Mouse (Mus musculus): Measurements from ENCODE around the gene Dcaf12l1. TPM values are rescaled to one million over a fixed set of nuclear protein-coding genes. Genes with fewer than 3 reads are reported as not detected.
A peak's percentile ranks its signal among the peaks of the same experiment; 100 is the strongest.
"Not testable (repeated sequence)": the region's sequence is repeated elsewhere in the genome, so short reads cannot be mapped to it uniquely, and the experiment has no call there.

The Dcaf12l1 gene
- polyA plus RNA-seq (2015; fragmentation: Nextera tagmentation; extraction: Ambion mirVana): 4.7 and 4.9 TPM in 2 replicates

DNA sequence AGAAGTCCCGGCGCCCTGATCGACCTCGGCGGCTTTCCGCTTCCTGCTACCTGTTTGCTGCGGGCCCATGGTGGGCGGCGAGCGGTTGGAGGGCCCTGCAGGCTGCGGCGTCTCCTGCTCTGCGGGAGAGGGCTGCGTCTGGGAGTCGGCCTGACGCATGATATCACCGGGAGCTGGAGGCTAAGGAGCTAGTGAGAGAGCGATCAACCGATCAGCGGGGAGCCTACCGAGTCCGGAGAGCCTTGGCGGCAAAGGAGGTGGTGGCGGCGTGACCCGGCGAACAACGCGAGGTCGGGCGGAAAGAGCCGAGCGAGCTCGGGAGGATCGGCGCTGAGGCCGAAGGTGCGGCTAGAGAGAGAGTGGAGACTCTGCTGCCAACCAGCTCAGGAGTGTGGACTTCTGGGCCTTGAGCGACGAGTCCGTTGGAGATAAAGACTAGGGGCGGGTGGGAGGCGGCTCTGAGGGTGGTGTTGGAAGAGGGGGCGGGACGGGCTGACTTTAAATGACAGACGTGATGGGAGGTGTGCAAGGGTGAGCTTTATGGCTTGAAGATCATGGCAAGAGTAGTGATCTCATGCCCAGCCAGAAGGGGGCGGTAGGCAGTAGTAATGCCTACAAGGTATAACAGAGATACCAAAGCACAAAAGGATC is at the start of gene Dcaf12l1:
Gene Dcaf12l1, minus strand, starts transcription at position 437 of the 651 bp plus-strand sequence.
- WGBS: 22% methylated on average over 46 of the region's 47 CpGs

DNA sequence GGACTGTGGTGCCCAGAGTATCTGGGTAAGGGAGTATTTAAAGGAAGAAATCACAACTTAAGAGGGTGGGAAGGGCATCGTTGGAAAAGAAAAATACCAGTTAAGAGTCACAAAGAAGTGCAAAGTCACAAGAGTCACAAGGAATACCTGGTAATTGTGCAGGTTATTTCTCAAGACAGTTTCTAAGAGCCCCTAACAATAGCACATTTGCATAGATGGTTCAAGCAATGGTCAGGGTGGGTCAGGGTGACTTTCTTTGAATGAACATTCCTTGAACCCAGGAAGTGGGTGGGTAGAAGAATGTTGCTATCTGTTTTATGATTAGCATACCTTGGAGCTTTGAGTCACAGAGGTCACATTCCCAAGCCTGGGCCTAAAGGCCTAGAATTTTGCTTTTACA is 19.4 kb upstream of the Dcaf12l1 start:
- 50% methylated on average over 1 of the region's 1 CpGs for WGBS
- H3K36me3 ChIP-seq (ENCODE audit: control insufficient read depth, insufficient read depth); H3K9ac ChIP-seq (ENCODE audit: low read length); ATAC-seq (replicated peaks; ENCODE audit: extremely low read depth, insufficient read depth, low FRiP score); H3K27me3 ChIP-seq (ENCODE audit: control insufficient read depth, insufficient read depth, low read length); H3K4me3 ChIP-seq (ENCODE audit: low read length); H3K9me3 ChIP-seq (replicated peaks; ENCODE audit: control insufficient read depth, low read length); H3K4me2 ChIP-seq (ENCODE audit: low read depth, low read length); H3K4me1 ChIP-seq (ENCODE audit: control insufficient read depth, insufficient read depth, low read length); H3K27ac ChIP-seq (ENCODE audit: low read length): not testable (repeated sequence)

More for the DNA sequence above, at the start of gene Dcaf12l1:
- Histone ChIP-seq H3K9me3 (replicated peaks; ENCODE audit: control insufficient read depth, low read length) (no peaks in the 10 kb centered on the region), H3K27ac (ENCODE audit: low read length) (no peak within 1 kb of the TSS), H3K9ac (ENCODE audit: low read length) (peak within 1 kb of the TSS; percentile 78), H3K4me1 (ENCODE audit: control insufficient read depth, insufficient read depth, low read length) (no peaks in the 10 kb centered on the region), H3K36me3 (ENCODE audit: control insufficient read depth, insufficient read depth) (no peaks in the 10 kb centered on the region), H3K4me3 (ENCODE audit: low read length) (peak within 1 kb of the TSS; percentile 58), H3K27me3 (ENCODE audit: control insufficient read depth, insufficient read depth, low read length) (no peaks in the 10 kb centered on the region), H3K4me2 (ENCODE audit: low read depth, low read length) (peak within 1 kb of the TSS; percentile 84)
- peak; percentile 82 for ATAC-seq (replicated peaks; ENCODE audit: extremely low read depth, insufficient read depth, low FRiP score)

DNA sequence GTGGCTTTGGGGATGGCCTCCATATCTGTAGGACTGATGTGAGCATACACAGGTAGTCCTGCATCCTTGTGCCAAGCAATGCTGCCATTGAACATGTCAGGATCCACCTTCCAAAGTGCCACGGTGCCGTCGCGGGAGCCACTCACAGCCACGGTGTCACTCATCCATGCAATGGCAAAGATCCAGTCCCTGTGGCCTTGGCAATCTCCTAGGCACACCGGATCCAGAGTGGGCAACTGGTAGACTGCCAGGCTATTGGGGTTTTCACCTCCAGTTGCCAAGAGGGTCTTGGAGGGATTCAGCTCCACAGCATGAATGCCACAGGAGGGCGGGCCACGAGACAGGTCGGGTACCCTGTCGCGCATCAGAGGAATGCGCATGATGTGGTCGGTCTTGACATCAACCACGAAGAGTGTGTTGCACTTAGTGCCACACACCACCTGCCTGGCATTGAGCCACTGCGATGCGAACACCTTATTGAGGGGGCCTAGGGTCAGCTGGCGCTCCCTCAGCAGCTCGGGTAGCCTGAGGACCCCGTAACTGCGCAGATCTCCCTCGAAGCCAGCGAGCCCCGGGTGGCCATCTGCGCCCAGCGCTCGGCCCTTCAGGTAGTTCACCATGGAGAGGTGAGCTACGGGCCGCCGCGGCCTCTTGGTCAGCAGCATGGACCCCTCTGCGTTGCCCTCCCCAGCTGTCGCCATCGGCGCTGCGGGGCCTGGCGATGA is 799 bp downstream of the Dcaf12l1 start:
- no peak for ATAC-seq (replicated peaks; ENCODE audit: extremely low read depth, insufficient read depth, low FRiP score)
- no peaks in the 10 kb centered on the region for H3K36me3 ChIP-seq (ENCODE audit: control insufficient read depth, insufficient read depth)
- 30% methylated on average over 36 of the region's 36 CpGs for WGBS

More for the DNA sequence above, 799 bp downstream of the Dcaf12l1 start:
- H3K9ac ChIP-seq (ENCODE audit: low read length): peak overlapping the region; percentile 78
- no peak overlapping the region for H3K27ac ChIP-seq (ENCODE audit: low read length)
- H3K4me3 ChIP-seq (ENCODE audit: low read length): peak overlapping the region; percentile 58
- H3K4me2 ChIP-seq (ENCODE audit: low read depth, low read length): peak overlapping the region; percentile 84
- no peaks in the 10 kb centered on the region for H3K27me3 ChIP-seq (ENCODE audit: control insufficient read depth, insufficient read depth, low read length)
- H3K4me1 ChIP-seq (ENCODE audit: control insufficient read depth, insufficient read depth, low read length): no peaks in the 10 kb centered on the region
- H3K9me3 ChIP-seq (replicated peaks; ENCODE audit: control insufficient read depth, low read length): no peaks in the 10 kb centered on the region
